Mouse (Mus musculus) layer of hippocampus, adult 8-10 months (tissue): Measurements from ENCODE around the gene Crhr2. TPM values are rescaled to one million over a fixed set of nuclear protein-coding genes. Genes with fewer than 3 reads are reported as not detected.

ENCODE experiments used
- DNase-seq, 2 experiments: peaks; one replicate each; pipeline ENCODE4 v3.0.0; 2022; ENCODE audit warnings: low spot score in 2 of 2
- total RNA-seq, 4 experiments: library from RNA; stranded (reverse); gene quantifications; 2 replicates each; pipeline ENCODE4 v1.2.4; 2022

Crhr2 gene
- total RNA-seq: 1 to 10 TPM; 4.0 to 5.9 (median 5.3) TPM

DNA sequence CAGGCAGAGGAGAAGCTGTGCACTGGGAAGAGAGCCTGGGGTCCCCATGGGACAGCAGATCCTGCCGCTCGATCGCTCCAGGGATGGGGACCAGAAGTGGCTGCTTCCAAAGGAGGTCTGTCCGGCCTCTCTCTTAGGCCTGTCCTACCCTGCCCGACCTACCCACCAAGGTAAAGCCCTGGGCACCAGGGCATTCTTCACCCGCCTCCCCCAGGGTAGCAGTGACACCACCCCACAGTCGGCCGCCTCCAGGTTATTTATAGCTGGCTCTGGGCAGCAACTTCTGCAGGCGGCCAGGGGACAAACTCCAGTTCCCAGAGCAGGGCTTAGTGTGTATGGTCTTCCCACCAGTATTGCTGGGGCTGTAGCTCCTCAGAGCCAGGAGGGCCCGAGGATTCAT is at the start of gene Crhr2:
Gene Crhr2, minus strand, starts transcription at position 223 of the 400 bp plus-strand sequence.
- DNase-seq: no peak

DNA sequence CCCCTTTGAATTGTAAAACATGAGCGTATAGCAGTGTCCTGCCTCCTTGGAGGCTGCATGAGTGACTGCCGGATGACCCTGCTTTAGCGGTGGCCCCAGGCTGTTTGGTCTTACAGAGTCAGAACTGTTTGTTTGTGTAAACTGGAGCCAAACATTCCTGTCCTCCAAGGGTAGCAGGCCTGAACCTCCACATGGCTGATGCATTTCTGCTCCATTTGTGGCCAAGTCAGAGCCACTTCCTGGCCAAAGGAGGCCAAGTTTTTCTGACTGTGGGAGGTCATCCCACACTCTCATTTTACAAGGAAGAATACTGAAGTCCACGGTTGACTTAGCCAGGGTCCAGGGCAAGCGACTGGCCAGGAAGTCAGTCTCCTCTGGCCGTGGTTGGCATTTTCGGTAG is 46.7 kb upstream of the Crhr2 start:
- no peak for DNase-seq

DNA sequence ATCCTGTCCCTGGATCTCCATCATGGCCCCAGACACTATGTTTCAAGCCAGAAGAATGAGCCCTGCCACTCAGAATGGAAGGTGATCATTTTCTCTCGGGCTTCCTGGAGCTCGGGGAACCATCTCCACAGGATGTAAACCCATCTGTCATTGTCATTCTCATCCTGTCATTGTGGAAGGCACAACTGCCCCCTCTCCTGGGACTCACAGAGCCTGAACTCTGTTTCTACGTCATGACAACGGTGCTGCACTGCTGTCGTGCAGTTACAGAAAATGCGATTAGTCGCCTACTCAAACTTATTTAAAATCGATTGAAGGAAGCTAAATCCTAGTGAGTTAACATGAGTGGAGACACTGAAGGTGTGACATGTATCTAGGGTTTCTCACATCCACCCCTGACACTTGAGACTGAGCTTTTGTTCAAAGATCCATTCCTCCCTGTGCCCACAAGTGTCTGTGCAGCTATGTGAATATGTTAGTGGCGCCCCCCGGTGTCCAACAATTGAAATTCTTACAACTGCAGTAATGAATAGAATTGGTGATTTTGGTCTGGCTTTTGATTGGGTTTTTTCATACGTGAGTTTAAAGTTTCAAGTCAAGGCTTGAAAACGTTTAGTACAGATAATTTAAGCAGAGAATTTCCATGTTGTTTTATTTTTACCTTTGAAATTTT is 44.4 kb upstream of the Crhr2 start:
- peak in 1 of 2 experiments; percentile 25 for DNase-seq

DNA sequence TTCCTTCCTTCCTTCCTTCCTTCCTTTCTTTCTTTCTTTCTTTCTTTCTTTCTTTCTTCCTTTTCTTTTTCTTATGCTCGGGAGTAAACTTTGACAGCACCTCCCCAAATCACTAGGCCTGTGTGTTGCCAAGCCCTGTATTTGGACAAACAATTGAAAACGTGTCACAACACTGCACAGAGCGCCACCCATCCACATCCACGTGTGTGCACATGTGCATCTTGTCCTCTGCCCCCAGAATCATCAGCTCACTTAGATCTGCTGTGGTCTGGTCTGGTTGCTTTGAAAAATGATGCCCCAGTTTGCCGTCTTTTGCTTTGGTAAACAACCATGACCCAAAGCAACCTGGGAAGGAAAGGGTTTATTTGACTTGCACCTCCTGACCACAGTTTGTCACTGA is 43.1 kb upstream of the Crhr2 start:
- no peak for DNase-seq

DNA sequence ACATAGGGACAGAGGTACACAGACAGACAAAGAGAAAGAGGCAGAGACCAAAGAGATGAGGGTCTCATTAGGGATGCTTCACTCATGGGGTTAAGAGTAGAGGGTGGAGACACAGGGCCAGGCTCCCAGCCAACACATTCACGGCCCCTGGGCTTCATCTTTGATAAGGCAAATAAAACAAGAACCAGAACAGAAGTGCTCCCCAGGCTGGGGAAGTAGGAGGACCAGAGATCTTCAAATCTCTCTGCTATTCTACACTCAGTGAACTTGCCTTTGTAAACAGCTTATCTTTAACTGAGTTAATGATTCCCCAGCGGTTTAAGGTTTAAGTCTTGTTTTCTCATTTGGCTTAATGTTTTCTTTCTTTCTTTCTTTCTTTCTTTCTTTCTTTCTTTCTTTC is 42.6 kb upstream of the Crhr2 start:
- DNase-seq: no peak

DNA sequence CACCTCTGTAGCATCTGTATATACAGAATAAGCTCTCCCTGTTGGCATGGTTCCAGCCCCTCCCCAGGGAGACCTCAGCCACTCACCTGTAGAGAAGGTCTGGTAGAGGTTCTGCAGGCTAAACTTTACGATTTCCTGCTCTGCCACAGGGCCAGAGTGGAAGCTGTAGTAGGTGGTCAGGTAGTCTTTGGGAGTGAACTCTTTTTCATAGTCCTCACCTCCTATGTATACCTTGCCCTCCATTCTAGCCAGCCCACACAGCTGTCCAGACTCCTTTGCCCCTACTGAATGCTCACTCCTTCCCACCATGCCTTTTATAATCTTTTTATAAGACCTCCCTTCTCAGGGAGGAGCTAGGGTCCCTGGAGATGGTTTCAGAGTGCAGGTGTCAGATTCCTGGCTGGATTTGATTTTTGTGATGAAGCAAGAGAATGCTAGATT is 41.9 kb upstream of the Crhr2 start, which contains the start of gene Inmt:
Gene Inmt, minus strand, starts transcription at position 303 of the 441 bp plus-strand sequence.
- no peak for DNase-seq

DNA sequence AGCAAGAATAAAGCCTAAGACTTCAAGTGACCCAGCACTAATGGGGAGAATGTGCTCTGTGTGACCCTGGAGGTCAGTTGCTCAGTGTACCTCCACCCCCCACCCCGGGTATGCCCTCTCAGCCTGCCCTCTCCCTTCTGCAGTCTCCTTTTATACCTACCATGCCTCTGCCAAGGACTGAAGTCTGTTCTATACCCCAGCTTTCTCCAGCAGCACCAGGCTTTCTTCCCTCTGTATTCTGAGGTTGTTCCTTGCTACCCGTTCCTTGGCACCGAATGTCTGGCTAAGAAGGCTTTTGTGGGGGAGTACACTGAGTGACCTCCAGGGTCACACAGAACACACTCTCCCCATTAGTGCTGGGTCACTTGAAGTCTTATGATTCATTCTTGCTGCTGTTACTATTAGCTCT is 41.1 kb upstream of the Crhr2 start:
- DNase-seq: no peak

DNA sequence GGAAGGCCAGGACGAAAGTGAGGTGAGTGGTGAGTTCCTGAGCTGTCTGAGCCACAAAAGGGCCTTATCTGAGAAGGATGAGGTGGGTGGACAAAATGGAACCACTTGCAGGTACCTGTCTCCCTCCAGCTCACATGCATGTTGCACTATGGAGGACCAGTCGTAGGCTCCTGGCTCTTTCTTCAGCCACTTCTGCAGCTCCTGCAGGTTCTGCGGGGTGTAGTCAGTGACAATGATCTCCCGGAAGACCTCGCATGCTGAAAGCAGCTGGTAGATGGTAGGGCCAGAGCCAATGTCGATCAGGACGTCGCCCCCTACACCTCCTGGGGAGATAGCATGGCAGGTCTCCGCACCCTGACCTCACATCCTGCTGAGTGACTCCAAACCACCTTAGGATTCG is 40.4 kb upstream of the Crhr2 start:
- DNase-seq: no peak

DNA sequence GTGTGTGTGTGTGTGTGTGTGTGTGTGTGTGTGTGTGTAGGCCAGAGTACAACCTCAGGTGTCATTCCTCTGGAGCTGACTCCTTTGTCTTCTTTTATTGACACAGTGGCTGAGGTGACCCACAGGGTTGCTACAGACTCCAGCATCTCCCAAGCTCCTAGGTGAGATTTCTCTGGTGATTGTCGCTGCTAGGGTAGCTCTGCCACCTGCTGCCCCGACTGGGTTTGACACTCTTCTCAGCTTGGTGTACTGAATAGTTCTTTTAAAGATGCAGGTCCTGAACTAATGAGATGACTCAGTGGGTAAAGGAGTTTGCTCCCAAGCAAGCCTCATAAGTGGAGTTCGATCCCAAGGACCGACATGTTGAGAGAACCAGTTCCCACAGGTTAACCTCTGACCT is 38.8 kb upstream of the Crhr2 start:
- DNase-seq: no peak

DNA sequence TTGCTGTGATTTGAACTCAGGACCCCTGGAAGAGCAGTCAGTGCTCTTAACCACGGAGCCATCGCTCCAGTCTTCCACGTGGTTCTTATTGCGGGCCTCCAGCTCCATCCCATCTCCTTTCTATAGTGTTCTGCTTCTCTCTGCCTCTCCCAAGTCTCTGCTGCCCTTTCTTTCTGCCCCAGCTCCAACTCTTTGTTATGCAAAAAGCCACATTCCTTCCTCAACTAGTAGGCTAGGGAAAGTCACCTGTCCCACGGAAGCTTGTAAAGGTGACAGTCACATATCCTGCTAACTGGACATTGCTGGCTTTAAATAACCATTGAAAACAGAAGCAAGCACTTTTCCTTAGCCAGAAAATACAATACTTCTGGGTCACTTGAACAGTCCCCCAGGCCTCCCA is 37.0 kb upstream of the Crhr2 start:
- no peak for DNase-seq

DNA sequence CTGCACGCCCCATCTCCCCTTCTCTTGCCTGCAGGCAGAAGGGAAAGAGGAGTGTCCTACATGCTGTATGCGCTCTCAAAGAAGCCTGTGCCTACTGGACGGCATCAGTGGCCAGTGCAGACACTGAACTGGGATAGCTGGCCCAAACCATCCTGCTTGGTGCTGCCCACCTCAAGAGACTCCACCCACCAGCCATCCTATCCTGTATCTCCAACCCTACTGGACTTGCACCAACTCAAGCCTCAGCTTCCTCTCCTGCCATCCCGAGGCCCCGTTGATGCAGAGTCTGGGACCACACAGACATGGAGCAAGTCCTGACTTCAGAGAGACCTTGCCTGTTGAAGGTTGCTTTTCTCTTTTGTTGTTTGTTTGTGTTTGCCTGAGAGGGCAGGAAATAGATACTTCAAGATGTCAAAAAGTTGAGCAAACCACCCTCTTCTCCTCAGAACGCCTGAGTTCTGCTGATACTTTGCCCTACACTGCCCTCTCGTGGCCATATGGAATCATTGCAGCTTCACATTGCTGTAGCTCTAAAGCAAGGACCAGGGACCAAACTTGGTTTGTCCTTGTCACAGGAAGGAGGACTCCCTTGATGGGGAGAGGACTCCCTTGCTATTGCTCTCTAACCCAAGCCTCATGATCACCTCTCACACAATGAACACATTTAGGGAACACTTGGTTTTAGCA is 34.1 kb upstream of the Crhr2 start:
- peak; percentile 68 to 81 for DNase-seq

DNA sequence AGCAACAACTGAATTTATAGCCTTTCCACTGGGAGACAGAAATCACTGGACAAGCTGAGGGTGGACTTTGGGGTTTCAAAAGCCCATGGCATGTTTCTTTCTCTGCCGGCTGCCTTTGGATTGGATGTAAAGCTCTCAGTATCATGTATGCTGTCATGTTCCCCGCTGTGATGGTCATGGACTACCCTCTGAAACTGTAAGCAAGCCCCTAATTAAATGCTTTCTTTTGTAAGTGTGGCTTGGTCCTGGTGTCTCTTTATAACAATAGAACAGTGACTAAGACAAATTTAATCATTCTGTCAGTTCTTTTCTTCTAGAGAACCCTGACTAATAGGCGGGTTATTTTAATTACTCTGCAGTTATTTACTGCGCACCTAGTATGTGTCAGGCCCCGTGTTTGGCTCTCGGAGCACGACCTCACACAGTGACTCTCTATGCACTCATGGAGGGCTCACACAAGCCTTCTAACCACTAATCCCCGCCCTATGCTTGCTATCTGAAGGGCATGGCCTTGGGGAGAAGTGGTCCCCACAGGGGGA is 30.3 kb upstream of the Crhr2 start:
- DNase-seq: no peak

DNA sequence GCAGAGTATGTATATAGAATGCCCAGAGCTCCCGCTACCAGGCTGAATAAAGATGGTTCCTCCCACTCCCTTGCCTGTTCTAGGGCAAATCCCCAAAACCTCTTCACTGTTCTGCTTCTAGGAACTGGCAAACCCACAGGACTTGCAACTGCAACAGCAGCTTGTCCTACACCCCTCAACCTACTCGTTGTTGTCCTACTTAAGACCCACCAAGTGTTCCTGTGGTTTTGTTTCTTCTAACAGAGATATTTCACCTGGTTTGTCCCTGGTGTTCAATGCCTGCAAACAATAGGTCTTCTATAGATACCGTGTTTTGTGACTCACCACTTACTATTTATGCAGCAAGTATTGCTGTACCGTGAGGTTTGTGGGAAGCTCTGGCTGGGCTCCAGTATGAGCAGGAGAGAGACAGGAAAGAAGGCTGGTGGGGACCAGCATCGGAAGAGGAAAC is 28.5 kb upstream of the Crhr2 start:
- DNase-seq: peak; percentile 74 to 77

DNA sequence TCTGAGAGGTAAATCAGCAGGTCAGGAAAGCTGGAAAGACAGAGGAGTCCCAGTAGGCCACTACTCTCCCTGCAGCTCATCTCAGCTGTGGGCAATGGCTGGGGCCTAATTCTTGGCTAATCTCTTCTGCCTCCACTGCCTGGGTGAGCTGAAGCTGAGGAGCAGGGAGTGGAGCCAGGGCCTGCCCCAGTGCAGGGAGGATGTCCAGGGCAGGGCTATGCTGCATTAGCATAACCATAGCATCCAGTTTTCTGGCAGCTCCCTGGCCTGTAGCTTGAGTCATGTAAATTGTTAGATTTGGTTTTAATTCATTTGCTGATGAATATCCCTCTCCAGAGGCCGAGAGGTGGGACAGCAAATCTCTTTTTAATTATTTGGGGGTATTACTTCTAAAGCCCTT is 26.4 kb upstream of the Crhr2 start:
- DNase-seq: no peak

DNA sequence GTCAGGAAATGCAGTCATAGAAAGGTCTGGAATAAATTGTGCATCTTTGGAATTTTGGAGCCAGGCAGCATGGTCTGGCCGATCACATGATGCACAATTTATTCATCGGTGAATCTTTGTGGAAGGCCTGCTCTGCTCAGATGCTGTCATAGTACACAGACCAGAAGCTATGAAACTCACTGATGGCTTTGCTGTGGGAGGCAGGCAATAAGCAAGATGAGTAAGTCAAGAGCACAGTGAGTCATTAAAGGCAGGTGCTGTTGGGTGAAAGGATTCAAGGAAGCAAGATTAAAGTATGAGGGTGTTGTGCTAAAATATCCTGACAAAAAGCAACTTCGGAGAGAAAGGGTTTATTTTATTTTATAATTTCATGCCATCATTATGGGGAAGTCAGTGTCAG is 19.4 kb upstream of the Crhr2 start:
- DNase-seq: no peak

DNA sequence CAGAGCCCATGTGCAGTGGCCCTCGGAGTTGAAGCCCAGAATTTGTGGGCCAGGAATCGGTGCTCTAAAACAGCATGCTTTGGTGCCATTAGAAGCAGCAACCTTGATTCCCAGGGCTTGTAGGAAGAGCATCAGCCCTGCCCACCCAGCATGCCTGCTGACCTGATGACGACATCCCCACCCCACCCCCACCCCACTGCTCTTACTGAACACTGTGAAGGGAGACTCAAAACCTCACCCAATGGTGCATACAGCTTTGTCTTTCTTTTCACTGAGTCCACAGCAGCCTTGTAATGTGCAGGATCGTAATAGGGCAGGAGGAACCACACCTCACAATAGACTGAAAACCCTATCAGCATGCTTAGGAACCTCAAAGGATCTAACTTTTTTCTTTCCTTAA is 13.3 kb upstream of the Crhr2 start:
- DNase-seq: no peak

DNA sequence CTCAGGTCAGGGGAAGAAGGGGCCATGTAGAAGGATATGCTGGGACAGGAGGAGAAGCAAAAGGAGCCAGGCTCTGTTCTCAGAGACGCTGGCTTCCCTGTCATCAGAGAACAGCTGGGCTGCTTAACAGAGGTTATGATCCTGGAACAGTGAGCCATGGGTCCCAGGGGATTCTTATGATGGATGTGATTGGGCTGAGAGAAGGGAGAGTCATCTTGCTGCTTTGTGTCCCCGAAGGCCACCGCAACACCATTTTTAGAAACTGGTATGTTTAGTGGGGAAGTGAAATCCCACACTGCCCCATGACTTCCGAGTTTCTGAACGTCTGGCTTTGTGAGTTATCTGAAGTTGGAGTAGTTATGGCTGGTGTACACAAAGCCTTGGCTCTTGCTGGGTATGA is 12.5 kb upstream of the Crhr2 start:
- no peak for DNase-seq

DNA sequence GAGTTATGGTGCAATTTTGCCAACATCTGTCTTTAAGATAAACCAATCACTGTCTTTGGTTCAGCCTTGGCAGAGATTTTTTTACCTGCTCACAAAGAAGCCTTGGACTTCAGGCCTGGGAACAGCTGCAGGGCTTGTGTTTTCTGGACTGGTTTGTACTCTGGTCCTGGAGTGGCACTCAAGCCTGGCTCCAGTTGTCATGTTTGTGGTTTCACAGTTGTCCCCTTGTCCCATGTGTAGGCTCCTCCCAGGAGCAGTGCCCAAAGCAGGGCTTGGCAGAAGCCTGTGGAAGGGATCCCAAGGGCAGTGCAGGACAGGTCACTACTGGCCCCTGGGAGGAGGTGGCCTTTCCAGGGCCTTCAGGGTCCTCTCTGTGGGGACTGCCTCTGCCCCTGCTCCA is 5.5 kb upstream of the Crhr2 start:
- no peak for DNase-seq

DNA sequence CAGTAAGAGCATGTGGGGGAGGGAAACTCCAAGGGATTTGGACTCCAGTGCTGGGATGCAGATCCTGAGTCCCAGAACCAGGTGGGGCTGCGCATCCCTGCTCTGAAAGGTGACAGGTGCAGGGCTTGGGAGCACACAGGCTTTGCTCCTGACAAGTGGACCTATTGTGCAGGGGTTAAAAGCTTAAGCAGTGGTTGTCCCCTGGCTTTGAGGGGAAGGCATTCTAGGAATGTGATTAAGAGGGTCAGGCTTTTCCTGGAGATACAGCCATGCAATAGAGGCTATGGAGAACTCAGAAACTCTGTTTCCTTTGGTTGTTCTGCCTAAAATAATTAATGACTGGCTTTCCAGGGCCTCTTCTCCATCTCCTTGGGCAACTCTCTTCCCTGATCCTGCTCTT is 609 bp upstream of the Crhr2 start:
- DNase-seq: no peak

DNA sequence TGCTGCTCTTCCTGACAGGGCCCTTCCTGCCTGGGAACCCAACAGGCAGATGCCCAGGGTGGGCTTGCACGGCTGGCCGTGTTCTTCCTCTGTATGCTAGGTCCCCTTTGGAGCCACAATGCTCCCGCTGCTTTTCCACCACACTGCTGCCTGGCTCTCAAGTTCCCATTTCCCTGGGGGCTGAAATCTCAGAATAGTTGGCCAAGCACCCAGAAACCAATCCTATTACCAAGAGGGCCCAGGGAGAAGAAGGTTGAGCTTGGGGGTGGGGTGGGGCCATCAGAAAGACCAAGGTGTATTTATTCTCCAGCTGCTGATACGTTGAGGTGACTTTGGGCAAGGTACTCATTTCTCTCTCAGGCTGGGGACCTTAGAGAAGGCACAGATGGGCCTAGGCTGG is 1.5 kb downstream of the Crhr2 start:
- no peak for DNase-seq

DNA sequence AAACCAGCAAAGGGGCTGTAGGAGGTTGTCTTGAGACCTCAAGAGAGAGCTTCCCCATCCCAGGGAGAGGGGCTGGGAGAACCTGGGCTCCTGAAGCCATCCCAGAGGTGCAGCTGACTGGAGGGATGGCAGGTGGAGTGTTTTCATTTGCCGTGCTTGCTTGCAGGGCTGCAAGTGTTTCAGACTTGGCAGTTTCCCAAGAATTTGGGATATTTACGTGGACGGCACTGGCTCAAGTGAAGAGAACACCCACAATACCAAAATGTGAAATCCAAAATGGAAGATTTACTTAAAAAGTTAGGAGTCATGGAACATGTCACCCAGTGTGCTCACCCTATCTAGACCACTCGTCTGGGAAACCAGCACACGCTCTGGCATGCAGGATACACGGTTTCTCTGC is 2.2 kb downstream of the Crhr2 start:
- no peak for DNase-seq

DNA sequence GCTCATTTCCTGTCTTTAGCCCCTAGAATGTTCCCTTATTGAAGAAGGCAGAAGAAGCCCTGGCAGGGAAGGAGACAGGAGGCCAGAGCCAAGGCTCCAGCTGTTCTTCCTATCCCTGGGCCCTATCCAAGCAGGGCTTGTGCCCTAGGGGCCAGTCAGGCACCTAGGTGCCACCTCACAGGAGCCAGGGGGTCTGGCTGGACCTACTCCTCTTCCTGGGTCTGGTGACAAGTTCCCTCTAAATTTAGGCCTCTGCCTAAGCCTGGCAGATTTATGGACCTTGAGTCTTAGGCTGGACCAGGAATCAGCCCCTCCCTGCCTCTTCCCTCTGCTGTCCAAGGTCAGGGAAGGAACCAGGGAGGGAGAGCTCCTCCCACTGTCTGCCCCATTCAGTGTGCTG is 4.4 kb downstream of the Crhr2 start:
- no peak for DNase-seq

DNA sequence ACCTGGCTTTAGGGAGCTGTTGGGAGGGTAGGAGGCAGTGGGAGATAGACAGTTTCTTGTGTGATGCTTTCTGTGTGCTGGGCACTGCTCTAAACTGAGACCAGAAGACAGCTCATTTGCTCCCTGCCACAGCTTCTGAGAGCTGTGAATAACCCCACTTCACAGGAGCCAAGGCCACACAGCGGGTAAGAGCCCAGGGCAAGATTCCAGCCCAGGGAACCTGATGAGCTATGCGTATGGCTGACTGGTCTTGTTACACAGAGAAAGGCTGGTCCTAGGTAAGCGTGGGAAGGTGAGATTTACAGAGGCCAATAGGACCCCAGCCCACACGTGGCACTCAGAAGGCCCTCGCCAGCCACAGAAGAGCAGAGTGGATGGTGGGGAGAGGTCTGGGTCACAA is 6.2 kb downstream of the Crhr2 start:
- no peak for DNase-seq
